In genomic region chr8:44878208-44878607, GRCm38 (mm10) we compare ENCODE assay signal across 26 mouse cellular contexts. TPM values are rescaled to one million over a fixed set of nuclear protein-coding genes. Genes with fewer than 3 reads are reported as not detected.
"Had no signal": no experiment of that assay in that cellular context is flagged by ENCODE, and none has a peak within 500 bp of the region (broad histone marks: within the 10 kb centered on the region; RNA-seq: fewer than 3 reads in every experiment).

No protein-coding gene starts in this region.

- H3K9me3 ChIP-seq: heart, embryonic 10.5 days; heart, embryonic 12.5 days; hindbrain, embryonic 10.5 days; hindbrain, embryonic 12.5 days; limb, embryonic 10.5 days; limb, embryonic 12.5 days; liver, embryonic 13.5 days; liver, embryonic 15.5 days had no signal

- H3K4me2 ChIP-seq: heart, embryonic 12.5 days; hindbrain, embryonic 12.5 days; hindbrain, embryonic 14.5 days; limb, embryonic 12.5 days; liver, embryonic 13.5 days; liver, embryonic 15.5 days had no signal

- H3K4me1 ChIP-seq: heart, embryonic 12.5 days; hindbrain, embryonic 10.5 days; hindbrain, embryonic 12.5 days; liver, embryonic 13.5 days; liver, embryonic 15.5 days had no signal

- ATAC-seq: hindbrain, embryonic 16.5 days; inflammation-experienced regulatory T-cells, adult 6 months; liver, postnatal 0 days had no signal

- H3K4me3 ChIP-seq: gastrocnemius, adult 2 months; heart, adult 2 months; heart, embryonic 10.5 days; heart, embryonic 12.5 days; hindbrain, embryonic 10.5 days; hindbrain, embryonic 12.5 days; layer of hippocampus, adult 2 months; left cerebral cortex, adult 2 months; limb, embryonic 10.5 days; limb, embryonic 12.5 days; liver, embryonic 13.5 days; liver, embryonic 15.5 days had no signal

- H3K9ac ChIP-seq: heart, embryonic 12.5 days; hindbrain, embryonic 12.5 days; hindbrain, embryonic 14.5 days; limb, embryonic 12.5 days; liver, embryonic 13.5 days; liver, embryonic 15.5 days; liver, postnatal 0 days had no signal

- H3K27ac ChIP-seq: gastrocnemius, adult 2 months; heart, adult 2 months; heart, embryonic 10.5 days; hindbrain, embryonic 10.5 days; hindbrain, embryonic 12.5 days; hindbrain, embryonic 14.5 days; layer of hippocampus, adult 2 months; left cerebral cortex, adult 2 months; limb, embryonic 10.5 days; limb, embryonic 12.5 days; liver, embryonic 13.5 days; liver, embryonic 15.5 days had no signal

- H3K27me3 ChIP-seq: heart, embryonic 12.5 days; hindbrain, embryonic 12.5 days; limb, embryonic 12.5 days; liver, embryonic 13.5 days; liver, embryonic 15.5 days had no signal

- DNase-seq: gastrocnemius, adult 2 months; gastrocnemius, postnatal 10 days; gastrocnemius, postnatal 25 days; heart, adult 2 months; heart, postnatal 10 days; heart, postnatal 4 days; kidney, adult 11 months; kidney, adult 2 months; kidney, postnatal 10 days; kidney, postnatal 25 days; kidney, postnatal 4 days; liver, embryonic 13.5 days; liver, postnatal 0 days had no signal

- H3K36me3 ChIP-seq: heart, embryonic 10.5 days; heart, embryonic 12.5 days; hindbrain, embryonic 10.5 days; hindbrain, embryonic 12.5 days; limb, embryonic 10.5 days; limb, embryonic 12.5 days; liver, embryonic 13.5 days; liver, embryonic 15.5 days had no signal

RNA-seq across cellular contexts. Expression of gene Fat1, which starts 57.0 kb away (rescaled TPM):
- total RNA-seq: granulocyte monocyte progenitor cell, adult 5-6 weeks had no signal
- polyA plus RNA-seq: inflammation-experienced regulatory T-cells, adult 6 months had no signal
